Mouse (Mus musculus) testis, adult 2 months (tissue): ENCODE results near the gene Cds1. TPM values are rescaled to one million over a fixed set of nuclear protein-coding genes. Genes with fewer than 3 reads are reported as not detected.
A peak's percentile ranks its signal among the peaks of the same experiment; 100 is the strongest.

Source experiments
- H3K27ac ChIP-seq: fragments of 200-500 bp; 2 replicates; pipeline ENCODE4 v1.5.1; 2012; ENCODE audit warnings: low read depth, low read length; ENCODE audit not compliant: control insufficient read depth, insufficient read depth
- H3K27me3 ChIP-seq: fragments of 200-500 bp; 2 replicates; pipeline ENCODE4 v1.6.1; 2012; ENCODE audit warnings: mild to moderate bottlenecking, low read length, moderate library complexity; ENCODE audit not compliant: control insufficient read depth, insufficient read depth
- H3K36me3 ChIP-seq: fragments of 200-500 bp; 2 replicates; pipeline ENCODE4 v1.6.1; 2012; ENCODE audit warnings: mild to moderate bottlenecking, low read length; ENCODE audit not compliant: control insufficient read depth, insufficient read depth
- H3K4me1 ChIP-seq: fragments of 200-500 bp; 2 replicates; pipeline ENCODE4 v1.6.1; 2012; ENCODE audit warnings: low read length; ENCODE audit not compliant: control insufficient read depth, insufficient read depth
- H3K4me3 ChIP-seq: fragments of 200-500 bp; 2 replicates; pipeline ENCODE4 v1.5.1; 2012; ENCODE audit warnings: low read depth, mild to moderate bottlenecking, low read length, moderate library complexity, mixed read lengths; ENCODE audit not compliant: control insufficient read depth
- CTCF ChIP-seq: fragments of 200-500 bp; IDR thresholded peaks from 2 replicates; pipeline ENCODE4 v1.5.1; 2012; ENCODE audit warnings: low read depth, mild to moderate bottlenecking, inconsistent platforms, low read length, moderate library complexity; ENCODE audit not compliant: control insufficient read depth, insufficient read depth, insufficient replicate concordance
- POLR2A ChIP-seq: fragments of 200-500 bp; IDR thresholded peaks from 2 replicates; pipeline ENCODE4 v1.6.1; 2012; ENCODE audit warnings: low read depth, mild to moderate bottlenecking, inconsistent platforms, low read length, moderate library complexity; ENCODE audit not compliant: control insufficient read depth
- polyA plus RNA-seq: library from polyadenylated mRNA; depleted of rRNA; stranded (reverse); fragments of >200 nt; gene quantifications from 2 replicates; pipeline ENCODE4 v1.2.3, GENCODE M21; 2012

Cds1 gene
- polyA plus RNA-seq, 1 experiment, result 201 TPM

GRCm38 (mm10) chr5:101840476-101840875, 75.5 kb downstream of the Cds1 start:
- H3K4me1 ChIP-seq, result no peaks in the 10 kb centered on the region
- H3K36me3 ChIP-seq, result peaks cover 4% of the 10 kb centered on the region
- no peak for TF ChIP-seq POLR2A
- no peak for TF ChIP-seq CTCF
- no peak overlapping the region for H3K4me3 ChIP-seq
- H3K27ac ChIP-seq, result no peak overlapping the region
- no peaks in the 10 kb centered on the region for H3K27me3 ChIP-seq

DNA sequence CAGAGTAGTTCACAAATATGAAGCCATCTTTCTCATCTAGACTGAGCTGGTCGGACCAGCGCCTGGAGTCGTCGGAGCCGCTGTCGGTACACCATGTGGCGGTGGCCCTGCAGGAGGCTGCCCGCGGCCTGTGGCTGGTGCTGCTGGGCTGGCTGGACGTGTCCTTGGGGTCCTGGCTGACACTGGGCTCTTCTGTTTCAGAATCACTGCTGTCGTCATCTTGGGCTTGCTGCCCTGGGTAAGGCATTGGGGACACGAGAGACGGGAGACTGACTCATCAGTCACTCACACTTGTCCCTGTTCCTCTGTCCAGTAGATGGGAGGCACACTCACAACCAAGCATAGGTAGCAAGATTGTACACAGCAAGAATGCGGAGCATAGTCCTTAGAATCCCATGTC, 80.1 kb downstream of the Cds1 start:
- no peaks in the 10 kb centered on the region; the same call in 1 of the 2 replicates for H3K4me1 ChIP-seq
- no peak overlapping the region for H3K27ac ChIP-seq
- H3K27me3 ChIP-seq, result no peaks in the 10 kb centered on the region
- H3K36me3 ChIP-seq, result peaks cover 7% of the 10 kb centered on the region
- no peak overlapping the region for H3K4me3 ChIP-seq
- TF ChIP-seq POLR2A, result no peak
- no peak for TF ChIP-seq CTCF

- TF ChIP-seq CTCF (no peak), POLR2A (no peak)
- Histone ChIP-seq H3K4me1 (no peaks in the 10 kb centered on the region; the same call in none of the 2 replicates), H3K4me3 (no peak overlapping the region), H3K36me3 (peaks cover 9% of the 10 kb centered on the region), H3K27ac (no peak overlapping the region), H3K27me3 (no peaks in the 10 kb centered on the region)
Observed at GRCm38 (mm10) chr5:101845930-101846329, 81.0 kb downstream of the Cds1 start.

DNA sequence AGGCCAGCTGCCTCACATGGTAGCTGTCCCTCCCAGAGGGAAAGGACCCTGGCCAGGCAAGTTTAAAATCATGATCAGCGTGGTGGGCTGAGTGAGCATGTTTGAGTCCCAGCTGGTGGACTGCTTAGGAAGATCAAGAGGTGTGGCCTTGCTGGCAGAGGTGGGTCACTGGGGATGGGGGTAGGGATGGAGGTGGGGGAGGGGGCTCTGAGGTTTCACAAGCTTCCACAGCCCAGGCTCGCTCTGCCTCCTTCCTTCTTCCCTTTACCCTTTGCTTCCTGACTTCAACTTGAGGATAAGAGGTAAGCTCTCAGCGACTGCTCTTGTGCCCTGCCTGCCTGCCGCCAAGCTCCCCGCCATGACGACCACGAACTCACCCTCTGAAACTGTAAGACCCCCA, 82.4 kb downstream of the Cds1 start:
- no peak overlapping the region for H3K4me3 ChIP-seq
- H3K4me1 ChIP-seq, result peaks cover under 1% of the 10 kb centered on the region
- H3K27me3 ChIP-seq, result no peaks in the 10 kb centered on the region
- TF ChIP-seq CTCF (no peak), POLR2A (0 out of 2 replicates have a peak, but pooled peaks have one; percentile 19)
- H3K27ac ChIP-seq, result no peak overlapping the region
- H3K36me3 ChIP-seq, result peaks cover 11% of the 10 kb centered on the region

GRCm38 (mm10) chr5:101847762-101848161, 82.8 kb downstream of the Cds1 start:
- Histone ChIP-seq H3K27ac (no peak overlapping the region), H3K36me3 (peaks cover 12% of the 10 kb centered on the region), H3K27me3 (no peaks in the 10 kb centered on the region), H3K4me3 (no peak overlapping the region), H3K4me1 (peaks cover 3% of the 10 kb centered on the region)
- TF ChIP-seq CTCF, result no peak
- no peak for TF ChIP-seq POLR2A

DNA sequence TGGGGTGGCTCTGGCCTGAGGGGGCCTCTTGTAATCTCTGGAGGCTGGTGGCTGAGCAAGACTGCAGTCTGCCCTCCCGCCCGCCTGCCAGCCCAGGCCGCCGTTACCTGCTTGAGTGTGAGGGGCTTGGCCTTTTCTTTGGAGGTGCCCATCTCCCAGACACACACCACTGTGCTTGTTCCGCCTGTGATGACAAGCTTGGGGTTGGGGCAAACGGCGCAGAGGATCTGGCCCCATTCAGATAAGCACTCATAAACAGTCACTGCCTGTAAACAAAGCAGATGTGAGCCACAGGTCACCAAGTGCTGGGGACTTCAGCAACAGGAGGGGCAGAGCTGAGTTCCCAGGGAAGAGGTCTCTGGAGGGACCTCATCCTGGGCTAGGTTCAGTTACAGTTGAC, 86.2 kb downstream of the Cds1 start:
- peaks cover 12% of the 10 kb centered on the region for H3K36me3 ChIP-seq

DNA sequence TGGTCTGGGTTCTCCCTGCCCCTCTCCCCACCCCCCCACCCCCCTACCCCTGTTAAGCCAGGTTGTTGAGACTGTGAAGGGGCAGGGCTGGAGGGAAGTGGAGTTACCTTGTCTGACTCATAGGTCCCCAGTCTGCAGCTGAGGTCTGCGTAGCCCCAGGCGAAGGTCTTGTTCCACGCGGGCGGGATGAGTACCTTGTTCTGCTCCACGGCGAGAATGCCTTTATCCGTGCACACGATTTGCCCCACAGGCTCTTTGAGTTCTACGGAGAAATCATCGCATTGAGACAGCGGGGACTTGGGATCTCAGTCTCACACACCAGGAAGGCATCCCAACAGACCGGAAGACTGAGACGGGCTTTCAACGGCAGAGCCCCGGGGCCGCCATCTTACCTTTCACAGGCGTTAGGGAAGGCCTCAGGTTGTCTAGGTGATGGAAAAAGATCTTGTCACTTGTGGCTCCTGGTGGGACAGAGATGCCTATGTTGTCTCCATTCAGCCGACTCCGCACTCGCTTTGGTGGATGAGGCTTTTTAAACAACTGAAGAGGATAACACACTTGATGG, 87.3 kb downstream of the Cds1 start:
- TF ChIP-seq CTCF, result no peak
- TF ChIP-seq POLR2A, result no peak
- Histone ChIP-seq H3K4me1 (peaks cover 5% of the 10 kb centered on the region), H3K36me3 (peaks cover 12% of the 10 kb centered on the region), H3K27me3 (no peaks in the 10 kb centered on the region), H3K27ac (peak overlapping the region; percentile 94), H3K4me3 (peak overlapping the region; percentile 79)

More for the DNA sequence above, 86.2 kb downstream of the Cds1 start:
- H3K4me1 ChIP-seq, result peaks cover 5% of the 10 kb centered on the region
- peak overlapping the region; percentile 94 for H3K27ac ChIP-seq
- no peaks in the 10 kb centered on the region for H3K27me3 ChIP-seq
- H3K4me3 ChIP-seq, result peak overlapping the region; percentile 79
- TF ChIP-seq CTCF, result no peak
- no peak; the same call in none of the 2 replicates for TF ChIP-seq POLR2A
